Mouse (Mus musculus) forebrain, embryonic 15.5 days (tissue): Measurements from ENCODE around the gene Ncbp2. TPM values are rescaled to one million over a fixed set of nuclear protein-coding genes. Genes with fewer than 3 reads are reported as not detected.
A peak's percentile ranks its signal among the peaks of the same experiment; 100 is the strongest.

ENCODE experiments used
- ATAC-seq: fragments of 200-750 bp; cut with Nextera tagmentation; replicated peaks from 2 replicates; pipeline ENCODE4 v1.8.0; 2017; ENCODE audit warnings: mild to moderate bottlenecking, moderate TSS enrichment, moderate library complexity
- H3K27ac ChIP-seq: fragments of 300-500 bp; sonication (generic); replicated peaks from 2 replicates; pipeline ENCODE4 v1.5.1; 2015; ENCODE audit warnings: mild to moderate bottlenecking, inconsistent platforms
- H3K27me3 ChIP-seq: fragments of 300-500 bp; sonication (generic); 2 replicates; pipeline ENCODE4 v1.6.1; 2015; ENCODE audit warnings: inconsistent platforms
- H3K36me3 ChIP-seq: fragments of 300-500 bp; sonication (generic); 2 replicates; pipeline ENCODE4 v1.6.1; 2015; ENCODE audit warnings: mild to moderate bottlenecking, inconsistent platforms
- H3K4me1 ChIP-seq: fragments of 300-500 bp; sonication (generic); 2 replicates; pipeline ENCODE4 v1.6.1; 2015; ENCODE audit warnings: inconsistent platforms
- H3K4me2 ChIP-seq: fragments of 300-500 bp; sonication (generic); replicated peaks from 2 replicates; pipeline ENCODE4 v1.6.1; 2015; ENCODE audit warnings: mild to moderate bottlenecking, inconsistent platforms
- H3K4me3 ChIP-seq: fragments of 300-500 bp; sonication (generic); 2 replicates; pipeline ENCODE4 v1.5.1; 2015; ENCODE audit warnings: mild to moderate bottlenecking, inconsistent platforms
- H3K9ac ChIP-seq: fragments of 300-500 bp; sonication (generic); replicated peaks from 2 replicates; pipeline ENCODE4 v1.6.1; 2015; ENCODE audit warnings: mild to moderate bottlenecking, inconsistent platforms
- H3K9me3 ChIP-seq: fragments of 300-500 bp; sonication (generic); 2 replicates; pipeline ENCODE4 v1.6.1; 2016; ENCODE audit warnings: inconsistent platforms
- WGBS: fragments of 180-500 bp; shearing (Covaris S2); methylation state at CpG from one replicate; pipeline ENCODE4 v1.1.7; 2015; ENCODE audit warnings: mixed read lengths; 5-methylcytosine and 5-hydroxymethylcytosine counted together
- polyA plus RNA-seq: library from polyadenylated mRNA; unstranded; fragments of >200 nt; fragmentation: Nextera tagmentation; extraction: Ambion mirVana; gene quantifications from 2 replicates; pipeline ENCODE4 v1.2.1, GENCODE M21; 2015

The Ncbp2 gene
- polyA plus RNA-seq, 1 experiment from 2014 or later, result 115 TPM

DNA sequence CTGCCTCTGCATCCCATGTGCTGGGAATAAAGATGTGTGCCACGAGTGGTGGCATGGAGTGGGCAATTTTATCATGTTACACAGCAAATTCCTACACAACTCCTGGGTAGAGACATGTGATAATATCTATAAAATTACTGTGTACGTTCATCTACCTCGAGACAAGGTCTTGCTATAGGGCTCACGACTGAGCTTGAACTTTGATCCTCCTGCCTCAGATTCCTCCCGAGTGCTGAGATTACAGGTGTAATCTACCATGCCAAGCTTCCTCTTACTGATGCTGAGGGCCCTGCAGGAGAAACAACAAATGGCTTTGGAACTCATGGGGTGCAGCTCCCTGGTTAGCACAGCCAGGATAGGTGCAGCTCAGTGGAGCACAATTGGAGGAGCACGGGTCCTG is 23.9 kb upstream of the Ncbp2 start:
- no peak for ATAC-seq
- Histone ChIP-seq H3K9ac (no peak overlapping the region), H3K4me2 (no peak overlapping the region), H3K27me3 (no peaks in the 10 kb centered on the region), H3K9me3 (no peaks in the 10 kb centered on the region), H3K4me3 (no peak overlapping the region), H3K4me1 (no peaks in the 10 kb centered on the region), H3K36me3 (no peaks in the 10 kb centered on the region), H3K27ac (no peak overlapping the region)
- 88% methylated on average over 6 of the region's 6 CpGs for WGBS

DNA sequence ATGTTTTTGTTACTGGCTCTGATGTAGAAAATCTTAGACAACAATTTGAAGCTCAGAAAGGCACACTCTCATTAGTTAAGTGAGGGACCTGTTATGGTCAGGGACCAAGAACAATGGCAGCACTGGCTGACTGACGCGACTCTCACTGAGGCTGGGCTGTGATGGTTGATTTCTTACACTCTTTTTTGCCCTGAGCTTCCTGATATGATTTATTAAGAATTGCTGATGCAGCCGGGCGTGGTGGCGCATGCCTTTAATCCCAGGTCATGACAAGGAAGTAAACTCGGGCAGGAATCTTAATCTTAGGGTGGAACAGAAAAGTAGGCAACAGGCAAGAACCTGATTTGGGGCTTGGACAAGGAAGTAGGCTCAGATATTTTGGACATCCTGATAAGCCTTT is 22.2 kb upstream of the Ncbp2 start:
- Histone ChIP-seq H3K9ac (no peak overlapping the region), H3K27ac (no peak overlapping the region), H3K36me3 (no peaks in the 10 kb centered on the region), H3K4me3 (no peak overlapping the region), H3K4me2 (no peak overlapping the region), H3K4me1 (no peaks in the 10 kb centered on the region), H3K27me3 (no peaks in the 10 kb centered on the region), H3K9me3 (no peaks in the 10 kb centered on the region)
- ATAC-seq, result no peak
- 82% methylated on average over 6 of the region's 6 CpGs for whole genome bisulfite sequencing

DNA sequence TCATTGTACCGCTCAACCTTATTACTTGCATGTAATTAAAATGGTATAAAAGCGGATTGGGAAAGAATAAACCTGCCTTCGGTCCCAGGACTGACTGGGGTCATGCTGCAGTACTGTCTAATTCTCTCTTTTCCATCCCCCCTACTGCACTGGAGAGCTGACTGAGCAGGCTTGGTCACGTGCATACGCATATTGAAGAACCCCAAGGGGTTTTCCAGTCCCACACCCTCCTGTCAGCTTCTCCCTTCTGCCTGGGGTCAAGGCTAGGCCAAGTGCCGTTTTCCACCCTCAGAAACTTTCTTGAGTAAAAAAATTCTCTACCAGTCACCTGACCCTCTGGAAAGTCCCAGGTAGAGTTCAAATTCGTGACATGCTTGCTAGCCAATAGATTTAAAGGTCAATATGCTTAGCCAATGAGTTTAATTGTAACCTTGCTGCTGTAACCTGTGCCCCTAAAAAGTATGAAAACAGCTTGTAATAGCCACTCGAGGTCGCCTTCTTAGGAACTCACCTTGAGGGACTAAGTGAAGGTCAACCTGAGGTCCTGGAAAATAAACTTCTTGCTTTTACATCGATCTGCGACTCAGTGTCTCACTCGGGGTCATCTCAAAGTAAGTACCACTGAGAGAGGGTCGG is 21.6 kb upstream of the Ncbp2 start:
- H3K36me3 ChIP-seq, result no peaks in the 10 kb centered on the region
- no peak overlapping the region for H3K4me3 ChIP-seq
- no peak for ATAC-seq
- H3K27ac ChIP-seq, result no peak overlapping the region
- no peaks in the 10 kb centered on the region for H3K4me1 ChIP-seq
- H3K4me2 ChIP-seq, result no peak overlapping the region
- no peaks in the 10 kb centered on the region for H3K27me3 ChIP-seq
- WGBS, result 83% methylated on average over 13 of the region's 13 CpGs
- H3K9me3 ChIP-seq, result no peaks in the 10 kb centered on the region
- H3K9ac ChIP-seq, result no peak overlapping the region

DNA sequence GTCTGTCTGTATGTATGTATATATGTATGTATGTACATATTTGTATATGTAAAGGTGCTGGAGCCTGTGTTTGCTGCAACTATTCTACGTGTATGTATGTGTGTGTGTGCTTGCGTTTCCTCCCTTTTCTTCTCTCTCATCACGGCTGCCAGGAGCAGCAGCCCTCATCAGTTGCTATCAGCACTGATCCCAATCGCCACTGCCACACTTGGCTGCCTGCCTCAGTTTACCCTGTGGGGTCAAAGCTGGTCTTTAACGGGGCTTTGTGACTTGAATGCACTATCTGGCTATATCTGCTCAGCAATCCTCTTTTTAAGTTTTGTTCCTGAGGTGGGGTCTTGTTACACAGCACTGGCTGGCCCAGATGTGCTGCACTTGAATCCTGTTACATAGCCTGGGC is 20.9 kb upstream of the Ncbp2 start:
- no peaks in the 10 kb centered on the region for H3K27me3 ChIP-seq
- H3K4me2 ChIP-seq, result no peak overlapping the region
- no peak overlapping the region for H3K9ac ChIP-seq
- no peaks in the 10 kb centered on the region for H3K9me3 ChIP-seq
- 86% methylated on average over 5 of the region's 5 CpGs for WGBS
- H3K4me1 ChIP-seq, result peaks cover 3% of the 10 kb centered on the region
- H3K36me3 ChIP-seq, result no peaks in the 10 kb centered on the region
- ATAC-seq, result no peak
- no peak overlapping the region for H3K27ac ChIP-seq
- no peak overlapping the region for H3K4me3 ChIP-seq

DNA sequence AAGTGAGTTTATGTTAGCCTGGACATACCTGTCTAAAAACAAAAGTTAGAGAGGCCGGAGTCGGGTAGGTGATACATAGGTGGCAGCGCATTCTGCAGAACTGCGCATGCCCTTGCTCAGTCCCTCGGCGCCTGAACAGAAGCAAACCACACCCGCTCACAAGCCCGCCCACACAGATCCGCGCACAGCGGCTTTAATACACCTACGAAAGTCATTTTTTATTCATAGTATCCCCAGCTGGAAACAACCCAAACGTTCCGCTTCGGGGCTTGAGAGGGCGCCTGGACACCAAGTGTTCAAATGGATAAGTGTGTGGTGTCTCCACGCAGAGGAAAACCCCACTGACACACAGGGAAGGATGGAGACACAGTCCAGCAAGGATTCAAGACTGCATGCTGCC is 17.0 kb upstream of the Ncbp2 start:
- H3K9me3 ChIP-seq, result no peaks in the 10 kb centered on the region
- no peak overlapping the region for H3K4me3 ChIP-seq
- 52% methylated on average over 17 of the region's 17 CpGs for WGBS
- ATAC-seq, result no peak
- H3K36me3 ChIP-seq, result no peaks in the 10 kb centered on the region
- no peak overlapping the region for H3K27ac ChIP-seq
- H3K4me2 ChIP-seq, result no peak overlapping the region
- no peak overlapping the region for H3K9ac ChIP-seq
- 0 out of 2 replicates have a peak, but pooled peaks cover 4% of the 10 kb centered on the region for H3K27me3 ChIP-seq
- H3K4me1 ChIP-seq, result peaks cover 32% of the 10 kb centered on the region

DNA sequence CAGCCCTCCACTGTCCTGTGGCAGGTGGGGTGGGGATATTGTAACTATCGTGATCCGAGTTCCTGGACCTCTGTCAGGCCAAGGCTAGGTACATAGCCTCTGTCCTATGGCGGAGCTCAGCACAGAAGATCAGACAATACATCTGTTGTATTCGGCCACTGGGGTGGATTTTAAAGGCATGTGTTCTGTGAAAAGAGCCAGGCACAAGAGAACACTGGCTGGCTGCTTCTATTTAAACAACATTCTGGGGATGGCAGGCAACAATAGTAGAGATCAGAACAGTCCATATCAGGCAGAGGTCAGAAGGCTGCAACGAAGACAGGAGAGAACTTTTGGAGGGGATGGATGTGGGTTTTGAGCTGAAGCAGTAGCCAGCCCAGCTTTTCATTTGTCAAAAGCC is 16.1 kb upstream of the Ncbp2 start:
- no peaks in the 10 kb centered on the region for H3K9me3 ChIP-seq

DNA sequence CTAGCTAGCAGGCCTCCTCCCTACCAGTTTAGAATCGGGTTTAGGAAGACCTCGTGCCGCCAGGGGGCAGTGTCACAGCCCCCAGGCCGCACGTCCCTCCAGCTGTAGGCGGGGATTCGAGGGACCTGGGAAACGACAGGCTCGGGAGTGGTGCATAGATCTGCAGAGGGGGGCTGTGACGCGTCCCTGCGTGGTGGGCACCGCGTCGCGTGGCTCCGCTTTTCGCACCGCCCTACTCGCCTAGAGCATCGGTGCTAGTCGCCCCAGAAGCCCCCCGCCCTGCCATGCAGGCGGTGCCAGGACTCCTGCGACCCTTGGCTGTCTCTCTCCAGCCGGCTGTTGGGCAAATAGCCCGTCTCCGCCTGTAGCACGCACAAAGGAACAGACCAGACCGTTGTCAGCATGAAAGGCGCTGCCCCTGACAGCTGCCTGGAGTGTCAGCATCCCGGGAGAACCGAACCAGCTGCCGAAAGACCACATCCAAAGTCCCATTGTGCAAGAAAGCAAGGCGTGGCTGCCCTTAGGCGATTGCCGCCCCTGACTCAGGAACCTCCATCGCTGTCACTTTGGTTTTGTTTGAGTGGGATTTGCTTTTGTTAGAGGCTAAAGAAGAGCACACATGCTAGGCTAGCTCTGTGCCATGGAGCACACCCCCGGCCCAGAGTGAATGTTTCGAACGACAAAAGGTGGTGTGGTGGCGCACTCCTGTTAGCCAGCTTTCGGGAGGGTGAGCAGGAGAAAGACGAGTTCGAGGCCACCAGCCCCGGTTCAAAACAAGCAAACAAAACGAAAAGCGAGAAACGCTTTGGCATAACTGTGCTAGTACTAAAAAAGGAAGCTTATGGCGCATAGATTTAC is 15.2 kb upstream of the Ncbp2 start:
- Histone ChIP-seq H3K27me3 (0 out of 2 replicates have a peak, but pooled peaks cover 7% of the 10 kb centered on the region), H3K9ac (peak overlapping the region; percentile 69), H3K4me1 (peaks cover 32% of the 10 kb centered on the region), H3K4me2 (peak overlapping the region; percentile 94), H3K36me3 (no peaks in the 10 kb centered on the region), H3K4me3 (peak overlapping the region; percentile 55), H3K9me3 (no peaks in the 10 kb centered on the region), H3K27ac (peak overlapping the region; percentile 97)
- ATAC-seq, result peak; percentile 98
- 0% methylated on average over 50 of the region's 50 CpGs for WGBS

More for the DNA sequence above, 16.1 kb upstream of the Ncbp2 start:
- WGBS, result 22% methylated on average over 5 of the region's 5 CpGs
- Histone ChIP-seq H3K4me3 (no peak overlapping the region), H3K4me1 (peaks cover 32% of the 10 kb centered on the region), H3K36me3 (no peaks in the 10 kb centered on the region), H3K4me2 (0 out of 2 replicates have a peak overlapping the region, but pooled peaks have one; percentile 94), H3K27me3 (0 out of 2 replicates have a peak, but pooled peaks cover 7% of the 10 kb centered on the region), H3K27ac (peak overlapping the region; percentile 97), H3K9ac (no peak overlapping the region)
- no peak for ATAC-seq

DNA sequence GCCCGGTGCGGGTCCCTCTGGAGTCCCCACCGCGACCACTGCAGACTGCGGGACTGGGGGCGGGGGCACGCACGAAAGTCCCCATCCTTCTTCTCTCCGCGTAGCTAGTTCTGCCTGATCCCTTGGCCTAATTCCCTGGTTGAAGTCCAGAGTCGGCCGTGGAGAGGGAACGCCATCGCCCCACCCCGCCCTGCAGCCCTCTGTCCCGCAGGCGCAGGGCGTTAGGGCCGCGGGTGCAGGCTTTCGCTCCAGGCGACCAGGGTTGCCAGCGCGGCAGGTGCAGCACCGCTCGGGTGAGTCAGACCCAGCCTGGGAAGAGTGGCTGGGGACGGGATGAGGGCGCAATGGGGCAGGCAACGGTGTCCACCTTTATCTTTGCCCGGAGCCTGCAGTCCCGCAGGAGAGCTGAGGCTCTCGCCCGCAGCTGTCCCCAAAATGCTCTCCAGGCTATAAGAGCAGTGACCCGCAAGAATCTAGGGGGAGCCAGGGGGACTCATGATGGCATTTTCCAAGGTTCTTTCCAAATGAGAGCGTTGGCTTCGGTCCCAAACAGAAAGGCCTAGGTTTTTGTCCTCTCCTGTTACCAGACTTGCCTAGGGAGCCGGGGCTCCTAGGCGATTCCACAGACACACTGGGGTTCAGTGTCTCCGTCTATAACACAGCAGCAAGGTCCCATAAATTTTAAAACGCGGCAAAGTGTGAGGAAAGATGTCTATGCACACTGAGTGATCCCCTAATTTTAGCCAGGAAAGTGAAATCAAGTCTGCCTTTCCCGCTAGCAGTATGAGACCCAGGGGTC is 14.4 kb upstream of the Ncbp2 start, which contains the start of gene Pigz:
TSS of gene Pigz (plus strand) at position 101 of the 799 bp plus-strand sequence.
- Histone ChIP-seq H3K9ac (peak within 1 kb of the TSS; percentile 69), H3K9me3 (no peaks in the 10 kb centered on the region), H3K36me3 (no peaks in the 10 kb centered on the region), H3K27ac (peak within 1 kb of the TSS; percentile 97), H3K4me3 (peak within 1 kb of the TSS; percentile 55), H3K4me2 (peak within 1 kb of the TSS; percentile 94), H3K27me3 (0 out of 2 replicates have a peak, but pooled peaks cover 7% of the 10 kb centered on the region), H3K4me1 (peaks cover 32% of the 10 kb centered on the region)
- ATAC-seq, result 0 out of 2 replicates have a peak, but pooled peaks have one; percentile 7
- 3% methylated on average over 42 of the region's 42 CpGs for WGBS

DNA sequence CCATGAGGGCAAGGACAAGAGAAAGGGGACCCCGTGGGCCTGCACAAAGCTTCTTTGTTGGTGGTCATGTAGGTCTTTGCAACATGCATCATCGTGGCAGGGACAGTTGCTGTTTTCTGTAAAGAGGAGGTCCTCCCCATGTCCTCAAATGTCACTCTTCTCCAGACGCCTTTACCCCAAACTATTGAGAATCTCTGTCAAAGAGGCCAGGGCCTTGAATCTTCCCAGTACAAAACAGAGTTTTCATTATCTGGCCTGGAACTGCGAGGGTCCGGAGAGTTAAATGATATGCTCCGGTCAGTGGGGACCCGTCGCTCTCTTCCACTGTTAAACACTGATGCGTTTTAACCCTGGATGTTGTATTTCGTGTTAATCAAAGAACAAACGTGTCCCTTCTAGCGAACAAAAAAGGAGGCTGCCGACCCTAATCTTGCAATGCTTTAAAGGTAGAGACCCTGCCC is 13.7 kb upstream of the Ncbp2 start:
- H3K9me3 ChIP-seq, result no peaks in the 10 kb centered on the region
- H3K36me3 ChIP-seq, result no peaks in the 10 kb centered on the region
- peaks cover 32% of the 10 kb centered on the region for H3K4me1 ChIP-seq
- peak overlapping the region; percentile 55 for H3K4me3 ChIP-seq
- H3K27ac ChIP-seq, result peak overlapping the region; percentile 97; the same call in 1 of the 2 replicates
- 15% methylated on average over 13 of the region's 13 CpGs for WGBS
- H3K4me2 ChIP-seq, result peak overlapping the region; percentile 94
- ATAC-seq, result no peak
- H3K27me3 ChIP-seq, result 0 out of 2 replicates have a peak, but pooled peaks cover 7% of the 10 kb centered on the region
- H3K9ac ChIP-seq, result peak overlapping the region; percentile 69

DNA sequence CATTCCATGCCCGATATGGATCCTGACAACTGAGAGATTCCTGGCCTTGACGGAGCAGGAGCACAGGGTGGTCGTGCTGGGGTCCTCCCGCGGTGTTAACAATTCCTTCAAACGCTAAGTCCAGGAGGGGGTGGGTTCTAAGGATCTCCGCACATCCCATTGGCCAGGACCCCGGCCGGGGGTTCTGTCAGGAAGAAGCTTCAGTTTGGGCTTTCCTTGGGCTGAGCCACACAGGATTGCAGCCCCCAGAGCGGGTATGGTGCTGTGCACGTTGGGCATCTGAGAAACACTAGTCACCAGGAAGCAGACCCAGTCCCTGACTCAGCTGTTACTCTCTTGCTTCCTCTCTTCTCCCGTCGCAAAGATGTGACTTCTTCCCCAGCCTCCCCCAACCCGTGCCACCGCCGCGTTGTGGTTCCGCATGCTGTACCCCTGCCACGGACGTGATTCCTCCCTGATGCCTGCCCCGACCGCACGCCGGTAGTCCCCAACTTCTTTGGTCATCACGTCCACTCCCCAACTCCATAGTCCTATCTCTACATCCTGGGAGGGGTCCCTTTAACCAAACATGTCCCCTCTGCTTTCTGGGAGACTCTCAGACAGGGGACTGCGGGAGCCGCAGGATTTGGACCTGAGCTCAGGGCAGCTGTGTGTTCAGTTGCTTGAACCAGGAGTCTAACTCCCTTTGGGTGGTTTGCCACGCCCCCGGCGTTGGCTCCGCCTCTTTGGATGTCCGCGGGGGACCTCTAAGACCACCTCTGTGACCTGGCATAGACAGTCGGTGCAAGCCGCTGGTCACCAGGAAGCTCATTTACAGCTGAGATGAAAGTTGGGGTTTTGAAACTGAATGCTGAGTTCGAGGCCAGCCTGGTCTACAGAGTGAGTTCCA is 13.0 kb upstream of the Ncbp2 start:
- 4% methylated on average over 36 of the region's 36 CpGs for WGBS
- Histone ChIP-seq H3K4me2 (peak overlapping the region; percentile 94), H3K9ac (peak overlapping the region; percentile 69), H3K27me3 (0 out of 2 replicates have a peak, but pooled peaks cover 7% of the 10 kb centered on the region), H3K27ac (no peak overlapping the region), H3K36me3 (no peaks in the 10 kb centered on the region), H3K4me3 (peak overlapping the region; percentile 55), H3K4me1 (peaks cover 32% of the 10 kb centered on the region), H3K9me3 (no peaks in the 10 kb centered on the region)
- ATAC-seq, result no peak

DNA sequence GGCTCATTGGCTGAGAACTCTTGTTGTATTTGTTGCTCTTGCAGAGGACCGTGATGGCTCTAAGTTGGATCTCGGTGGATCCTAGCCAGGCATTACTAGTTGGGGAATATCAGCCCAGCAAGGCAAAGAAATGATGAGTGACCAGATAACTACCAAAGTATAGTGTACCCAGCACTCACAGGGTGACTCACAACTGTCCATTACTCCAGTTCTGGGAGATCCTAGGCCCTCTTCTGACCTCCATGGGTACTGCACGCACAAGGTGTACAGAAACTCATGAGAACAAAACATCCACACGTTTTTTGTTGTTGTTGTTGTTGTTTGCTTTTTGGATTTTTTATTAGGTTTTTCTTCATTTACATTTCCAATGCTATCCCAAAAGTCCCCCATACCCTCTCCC is 11.7 kb upstream of the Ncbp2 start:
- 91% methylated on average over 4 of the region's 4 CpGs for WGBS
- ATAC-seq, result no peak

More for the DNA sequence above, 11.7 kb upstream of the Ncbp2 start:
- Histone ChIP-seq H3K27me3 (0 out of 2 replicates have a peak, but pooled peaks cover 7% of the 10 kb centered on the region), H3K4me1 (peaks cover 32% of the 10 kb centered on the region), H3K4me2 (no peak overlapping the region), H3K36me3 (no peaks in the 10 kb centered on the region), H3K9ac (no peak overlapping the region), H3K4me3 (no peak overlapping the region), H3K27ac (no peak overlapping the region), H3K9me3 (no peaks in the 10 kb centered on the region)
